Mouse (Mus musculus) layer of hippocampus, adult 2 months (tissue): ENCODE measurements around the gene Tpk1. TPM values are rescaled to one million over a fixed set of nuclear protein-coding genes. Genes with fewer than 3 reads are reported as not detected.

Experiments used
- DNase-seq, 2 experiments: peaks; one replicate each; pipeline ENCODE4 v3.0.0; 2022; ENCODE audit warnings: low spot score in 2 of 2
- H3K27ac ChIP-seq: fragments of 200-600 bp; 2 replicates; pipeline ENCODE4 v1.8.1; 2022
- H3K4me3 ChIP-seq: fragments of 200-600 bp; 2 replicates; pipeline ENCODE4 v1.8.1; 2022; ENCODE audit warnings: mild to moderate bottlenecking
- CTCF ChIP-seq: fragments of 200-600 bp; conservative IDR thresholded peaks from 2 replicates; pipeline ENCODE4 v1.8.1; 2022; ENCODE audit warnings: antibody characterized with exemption, mild to moderate bottlenecking, moderate library complexity
- total RNA-seq, 2 experiments: library from RNA; stranded (reverse); gene quantifications; 2 replicates each; pipeline ENCODE4 v1.2.3; 2021

Tpk1 gene
- total RNA-seq, 2 experiments from 2014 or later, result 2.6 to 3.6 TPM

GRCm38 (mm10) chr6:43666611-43667400, 728 bp upstream of the Tpk1 start:
- H3K27ac ChIP-seq, result peak overlapping the region; percentile 98
- DNase-seq, result no peak
- H3K4me3 ChIP-seq, result peak overlapping the region; percentile 85
- TF ChIP-seq CTCF, result no peak

GRCm38 (mm10) chr6:43661822-43662221, 4.3 kb downstream of the Tpk1 start:
- Histone ChIP-seq H3K27ac (no peak overlapping the region), H3K4me3 (no peak overlapping the region)
- no peak for TF ChIP-seq CTCF
- DNase-seq, result no peak

GRCm38 (mm10) chr6:43658290-43658689, 7.8 kb downstream of the Tpk1 start:
- no peak for DNase-seq
- Histone ChIP-seq H3K4me3 (no peak overlapping the region), H3K27ac (no peak overlapping the region)
- TF ChIP-seq CTCF, result no peak

GRCm38 (mm10) chr6:43657845-43658244, 8.2 kb downstream of the Tpk1 start:
- TF ChIP-seq CTCF, result no peak
- DNase-seq, result no peak
- Histone ChIP-seq H3K27ac (no peak overlapping the region), H3K4me3 (no peak overlapping the region)

GRCm38 (mm10) chr6:43654876-43655456, 11.1 kb downstream of the Tpk1 start:
- Histone ChIP-seq H3K27ac (no peak overlapping the region), H3K4me3 (no peak overlapping the region)
- no peak for DNase-seq
- TF ChIP-seq CTCF, result no peak

- H3K27ac ChIP-seq, result no peak overlapping the region
- no peak for TF ChIP-seq CTCF
- DNase-seq, result no peak
- H3K4me3 ChIP-seq, result no peak overlapping the region
Observed at GRCm38 (mm10) chr6:43649516-43649915, 16.6 kb downstream of the Tpk1 start.

GRCm38 (mm10) chr6:43645674-43646073, 20.4 kb downstream of the Tpk1 start:
- no peak for TF ChIP-seq CTCF
- Histone ChIP-seq H3K27ac (no peak overlapping the region), H3K4me3 (no peak overlapping the region)
- no peak for DNase-seq

- TF ChIP-seq CTCF, result no peak
- no peak for DNase-seq
- no peak overlapping the region for H3K4me3 ChIP-seq
- H3K27ac ChIP-seq, result no peak overlapping the region
Observed at GRCm38 (mm10) chr6:43645105-43645504, 21.0 kb downstream of the Tpk1 start.

GRCm38 (mm10) chr6:43643718-43644117, 22.4 kb downstream of the Tpk1 start:
- DNase-seq, result no peak
- Histone ChIP-seq H3K4me3 (no peak overlapping the region), H3K27ac (no peak overlapping the region)
- TF ChIP-seq CTCF, result no peak

GRCm38 (mm10) chr6:43642375-43642774, 23.7 kb downstream of the Tpk1 start:
- Histone ChIP-seq H3K27ac (peak overlapping the region; percentile 61), H3K4me3 (no peak overlapping the region)
- peak in 1 of 2 experiments; percentile 51 for DNase-seq
- no peak for TF ChIP-seq CTCF

- Histone ChIP-seq H3K27ac (no peak overlapping the region), H3K4me3 (no peak overlapping the region)
- DNase-seq, result no peak
- no peak for TF ChIP-seq CTCF
Observed at GRCm38 (mm10) chr6:43640621-43641020, 25.5 kb downstream of the Tpk1 start.

- Histone ChIP-seq H3K4me3 (no peak overlapping the region), H3K27ac (no peak overlapping the region)
- no peak for DNase-seq
- TF ChIP-seq CTCF, result no peak
Observed at GRCm38 (mm10) chr6:43638865-43639264, 27.2 kb downstream of the Tpk1 start.

GRCm38 (mm10) chr6:43638119-43638518, 28.0 kb downstream of the Tpk1 start:
- Histone ChIP-seq H3K4me3 (no peak overlapping the region), H3K27ac (no peak overlapping the region)
- DNase-seq, result no peak
- no peak for TF ChIP-seq CTCF
